Mouse (Mus musculus): ENCODE data around the gene Bicdl2. TPM values are rescaled to one million over a fixed set of nuclear protein-coding genes. Genes with fewer than 3 reads are reported as not detected.

The Bicdl2 gene
- polyA plus RNA-seq, 1 experiment from 2014 or later = not detected

GRCm38 (mm10) chr17:23675564-23676281 is 15.4 kb downstream of the Bicdl2 start:
- Histone ChIP-seq H3K27me3 (replicated peaks) (peaks cover 57% of the 10 kb centered on the region), H3K4me3 (peak overlapping the region; percentile 45), H3K4me1 (peaks cover 46% of the 10 kb centered on the region), H3K4me2 (peak overlapping the region; percentile 88), H3K36me3 (replicated peaks) (no peaks in the 10 kb centered on the region), H3K27ac (no peak overlapping the region), H3K9ac (no peak overlapping the region), H3K9me3 (no peaks in the 10 kb centered on the region)
- ATAC-seq (replicated peaks) = no peak
- 10% methylated on average over 15 of the region's 15 CpGs for WGBS

- WGBS = under 1% methylated on average over 36 of the region's 37 CpGs
- Histone ChIP-seq H3K27ac (no peak overlapping the region), H3K9me3 (no peaks in the 10 kb centered on the region), H3K4me2 (peak overlapping the region; percentile 88), H3K36me3 (replicated peaks) (no peaks in the 10 kb centered on the region), H3K4me3 (peak overlapping the region; percentile 45), H3K4me1 (peaks cover 46% of the 10 kb centered on the region), H3K27me3 (replicated peaks) (peaks cover 65% of the 10 kb centered on the region), H3K9ac (peak overlapping the region; percentile 31)
- ATAC-seq (replicated peaks) = no peak
Measured at GRCm38 (mm10) chr17:23676473-23677031, 16.2 kb downstream of the Bicdl2 start.

- no peaks in the 10 kb centered on the region for H3K36me3 ChIP-seq (replicated peaks)
- WGBS = under 1% methylated on average over 34 of the region's 34 CpGs
- peak; percentile 7; the same call in 1 of the 2 replicates for ATAC-seq (replicated peaks)
- H3K27ac ChIP-seq = no peak within 1 kb of the TSS
- peak within 1 kb of the TSS; percentile 88 for H3K4me2 ChIP-seq
- peaks cover 72% of the 10 kb centered on the region for H3K27me3 ChIP-seq (replicated peaks)
- H3K9ac ChIP-seq = peak within 1 kb of the TSS; percentile 31
- no peaks in the 10 kb centered on the region for H3K9me3 ChIP-seq
- peak within 1 kb of the TSS; percentile 45 for H3K4me3 ChIP-seq
- peaks cover 46% of the 10 kb centered on the region for H3K4me1 ChIP-seq
Measured at GRCm38 (mm10) chr17:23677236-23677679, 17.0 kb downstream of the Bicdl2 start, which contains the start of gene Tnfrsf12a. Gene Tnfrsf12a, minus strand, starts transcription at chr17:23677468.

GRCm38 (mm10) chr17:23679127-23679835 is 19.0 kb downstream of the Bicdl2 start, which contains the start of gene Cldn6:
Gene Cldn6, plus strand, starts transcription at chr17:23679249.
- WGBS = 2% methylated on average over 38 of the region's 38 CpGs
- ATAC-seq (replicated peaks) = no peak
- H3K36me3 ChIP-seq (replicated peaks) = no peaks in the 10 kb centered on the region
- no peaks in the 10 kb centered on the region for H3K9me3 ChIP-seq
- H3K4me3 ChIP-seq = 0 out of 2 replicates have a peak within 1 kb of the TSS, but pooled peaks have one; percentile 7
- peaks cover 92% of the 10 kb centered on the region for H3K27me3 ChIP-seq (replicated peaks)
- H3K4me1 ChIP-seq = peaks cover 37% of the 10 kb centered on the region
- no peak within 1 kb of the TSS for H3K27ac ChIP-seq
- peak within 1 kb of the TSS; percentile 28 for H3K4me2 ChIP-seq
- no peak within 1 kb of the TSS for H3K9ac ChIP-seq

- Histone ChIP-seq H3K4me3 (no peak overlapping the region), H3K4me1 (peaks cover 28% of the 10 kb centered on the region), H3K9ac (no peak overlapping the region), H3K27me3 (replicated peaks) (peaks cover 83% of the 10 kb centered on the region), H3K9me3 (no peaks in the 10 kb centered on the region), H3K4me2 (no peak overlapping the region), H3K27ac (no peak overlapping the region), H3K36me3 (replicated peaks) (no peaks in the 10 kb centered on the region)
- WGBS = 81% methylated on average over 9 of the region's 9 CpGs
- ATAC-seq (replicated peaks) = no peak
Measured at GRCm38 (mm10) chr17:23680336-23680735, 20.0 kb downstream of the Bicdl2 start.

- no peak for ATAC-seq (replicated peaks)
- H3K27me3 ChIP-seq (replicated peaks) = peaks cover 76% of the 10 kb centered on the region
- 78% methylated on average over 10 of the region's 10 CpGs for WGBS
Measured at GRCm38 (mm10) chr17:23681086-23681485, 20.8 kb downstream of the Bicdl2 start.

GRCm38 (mm10) chr17:23682092-23682491 is 21.8 kb downstream of the Bicdl2 start:
- H3K9me3 ChIP-seq = no peaks in the 10 kb centered on the region
- WGBS = 68% methylated on average over 4 of the region's 4 CpGs
- no peak overlapping the region for H3K4me2 ChIP-seq
- ATAC-seq (replicated peaks) = no peak
- no peak overlapping the region for H3K9ac ChIP-seq
- H3K4me3 ChIP-seq = no peak overlapping the region
- peaks cover 13% of the 10 kb centered on the region for H3K4me1 ChIP-seq
- H3K36me3 ChIP-seq (replicated peaks) = no peaks in the 10 kb centered on the region
- no peak overlapping the region for H3K27ac ChIP-seq
- peaks cover 69% of the 10 kb centered on the region for H3K27me3 ChIP-seq (replicated peaks)

More at GRCm38 (mm10) chr17:23681086-23681485, 20.8 kb downstream of the Bicdl2 start:
- no peak overlapping the region for H3K9ac ChIP-seq
- no peak overlapping the region for H3K4me3 ChIP-seq
- H3K36me3 ChIP-seq (replicated peaks) = no peaks in the 10 kb centered on the region
- H3K4me1 ChIP-seq = peaks cover 23% of the 10 kb centered on the region
- H3K27ac ChIP-seq = no peak overlapping the region
- H3K9me3 ChIP-seq = no peaks in the 10 kb centered on the region
- no peak overlapping the region for H3K4me2 ChIP-seq

GRCm38 (mm10) chr17:23682530-23682929 is 22.2 kb downstream of the Bicdl2 start:
- H3K9ac ChIP-seq = no peak overlapping the region
- peaks cover 67% of the 10 kb centered on the region for H3K27me3 ChIP-seq (replicated peaks)
- H3K9me3 ChIP-seq = no peaks in the 10 kb centered on the region
- no peak for ATAC-seq (replicated peaks)
- no peak overlapping the region for H3K4me3 ChIP-seq
- no peaks in the 10 kb centered on the region for H3K36me3 ChIP-seq (replicated peaks)
- no peak overlapping the region for H3K27ac ChIP-seq
- H3K4me1 ChIP-seq = peaks cover 9% of the 10 kb centered on the region
- 73% methylated on average over 3 of the region's 3 CpGs for WGBS
- no peak overlapping the region for H3K4me2 ChIP-seq

- Histone ChIP-seq H3K4me2 (no peak overlapping the region), H3K36me3 (replicated peaks) (no peaks in the 10 kb centered on the region), H3K9ac (no peak overlapping the region), H3K27ac (no peak overlapping the region), H3K9me3 (no peaks in the 10 kb centered on the region), H3K4me1 (peaks cover 6% of the 10 kb centered on the region), H3K4me3 (no peak overlapping the region), H3K27me3 (replicated peaks) (peaks cover 60% of the 10 kb centered on the region)
- ATAC-seq (replicated peaks) = no peak
- WGBS = 28% methylated on average over 15 of the region's 15 CpGs
Measured at GRCm38 (mm10) chr17:23683226-23683625, 22.9 kb downstream of the Bicdl2 start.

GRCm38 (mm10) chr17:23683856-23684672 is 23.8 kb downstream of the Bicdl2 start, which contains the start of gene Cldn9:
Gene Cldn9, minus strand, starts transcription at chr17:23684026.
- WGBS = 14% methylated on average over 15 of the region's 15 CpGs
- ATAC-seq (replicated peaks) = no peak
- peaks cover 6% of the 10 kb centered on the region for H3K4me1 ChIP-seq
- H3K9me3 ChIP-seq = no peaks in the 10 kb centered on the region
- peaks cover 52% of the 10 kb centered on the region for H3K27me3 ChIP-seq (replicated peaks)
- H3K36me3 ChIP-seq (replicated peaks) = no peaks in the 10 kb centered on the region
- no peak within 1 kb of the TSS for H3K4me3 ChIP-seq
- no peak within 1 kb of the TSS for H3K4me2 ChIP-seq
- H3K9ac ChIP-seq = no peak within 1 kb of the TSS
- H3K27ac ChIP-seq = no peak within 1 kb of the TSS

- Histone ChIP-seq H3K36me3 (replicated peaks) (no peaks in the 10 kb centered on the region), H3K27me3 (replicated peaks) (peaks cover 21% of the 10 kb centered on the region), H3K27ac (no peak overlapping the region), H3K4me2 (no peak overlapping the region), H3K4me3 (no peak overlapping the region), H3K4me1 (peaks cover 6% of the 10 kb centered on the region; the same call in 1 of the 2 replicates), H3K9ac (no peak overlapping the region), H3K9me3 (no peaks in the 10 kb centered on the region)
- ATAC-seq (replicated peaks) = no peak
- WGBS = 64% methylated on average over 1 of the region's 1 CpGs
Measured at GRCm38 (mm10) chr17:23694491-23694890, 34.2 kb downstream of the Bicdl2 start.
